14 mouse cellular contexts compared by ENCODE assay signal in genomic region chr3:88232851-88233649, GRCm38 (mm10). TPM values are rescaled to one million over a fixed set of nuclear protein-coding genes. Genes with fewer than 3 reads are reported as not detected.
A peak's percentile ranks its signal among the peaks of the same experiment; 100 is the strongest.
DNase-seq lines count a peak whose midpoint lies in the region; ATAC-seq lines count a peak whose summit lies in the region.
"Had no signal": no experiment of that assay in that cellular context is flagged by ENCODE, and none has a peak within 500 bp of the region (broad histone marks: within the 10 kb centered on the region; RNA-seq: fewer than 3 reads in every experiment).

No protein-coding gene starts in this region.

- H3K9ac ChIP-seq in hindbrain, embryonic 12.5 days: no peak overlapping the region
- no peak overlapping the region for H3K9ac ChIP-seq in neural tube, embryonic 13.5 days
- H3K9ac ChIP-seq: kidney, embryonic 15.5 days; liver, embryonic 13.5 days had no signal

- peak; percentile 31 to 40 for DNase-seq in layer of hippocampus, postnatal 10 days (ENCODE audit: low spot score in 2 of 2)
- no peak for DNase-seq in layer of hippocampus, adult 8-10 months (ENCODE audit: low spot score in 2 of 2)
- DNase-seq in cerebellum, postnatal 10 days: peak; percentile 64 to 65
- no peak for DNase-seq in adrenal gland, adult 8-10 months
- DNase-seq in heart, postnatal 36 days: no peak
- no peak for DNase-seq in kidney, adult 11 months
- DNase-seq: embryo, embryonic 11 days; heart, postnatal 14 days; liver, embryonic 13.5 days had no signal

- H3K36me3 ChIP-seq in hindbrain, embryonic 12.5 days: peaks cover 19% of the 10 kb centered on the region
- peaks cover 21% of the 10 kb centered on the region for H3K36me3 ChIP-seq in neural tube, embryonic 13.5 days
- H3K36me3 ChIP-seq: kidney, embryonic 15.5 days; liver, embryonic 13.5 days had no signal

- peaks cover 13% of the 10 kb centered on the region; the same call in 1 of the 2 replicates for H3K27me3 ChIP-seq in hindbrain, embryonic 12.5 days
- no peaks in the 10 kb centered on the region for H3K27me3 ChIP-seq in neural tube, embryonic 13.5 days

- intact Hi-C loops in heart, postnatal 36 days (cut with DNase I): no loop called here

- WGBS in hindbrain, embryonic 12.5 days: 27% methylated on average over 7 of the region's 7 CpGs
- 14% methylated on average over 7 of the region's 7 CpGs for WGBS in neural tube, embryonic 13.5 days

- no peak for ATAC-seq in hindbrain, embryonic 12.5 days (ENCODE audit: low FRiP score)
- ATAC-seq in neural tube, embryonic 13.5 days (ENCODE audit: low read depth): no peak

- no peaks in the 10 kb centered on the region for H3K9me3 ChIP-seq in hindbrain, embryonic 12.5 days (replicated peaks)
- H3K9me3 ChIP-seq in neural tube, embryonic 13.5 days: no peaks in the 10 kb centered on the region
- H3K9me3 ChIP-seq: kidney, embryonic 15.5 days; liver, embryonic 13.5 days had no signal

- peaks cover 87% of the 10 kb centered on the region for H3K4me1 ChIP-seq in hindbrain, embryonic 12.5 days
- H3K4me1 ChIP-seq in neural tube, embryonic 13.5 days (replicated peaks): peaks cover 98% of the 10 kb centered on the region

- peak overlapping the region; percentile 97 for H3K27ac ChIP-seq in hindbrain, embryonic 12.5 days
- H3K27ac ChIP-seq in neural tube, embryonic 13.5 days (replicated peaks): peak overlapping the region; percentile 98
- H3K27ac ChIP-seq: kidney, embryonic 15.5 days; liver, embryonic 13.5 days; macrophage had no signal

- H3K4me2 ChIP-seq in hindbrain, embryonic 12.5 days (replicated peaks): no peak overlapping the region
- H3K4me2 ChIP-seq in neural tube, embryonic 13.5 days: no peak overlapping the region
- H3K4me2 ChIP-seq: kidney, embryonic 15.5 days; liver, embryonic 13.5 days had no signal

- no peak overlapping the region for H3K4me3 ChIP-seq in hindbrain, embryonic 12.5 days
- H3K4me3 ChIP-seq in neural tube, embryonic 13.5 days: no peak overlapping the region
- H3K4me3 ChIP-seq: kidney, embryonic 15.5 days; liver, embryonic 13.5 days had no signal

RNA-seq across cellular contexts. Expression of gene Rhbg, which starts 21.5 kb away (rescaled TPM):
- under 1 TPM in 1 of 2 experiments, not detected in 1; 0.25 TPM for total RNA-seq in layer of hippocampus, postnatal 10 days (2021)
- not detected for total RNA-seq in layer of hippocampus, adult 8-10 months (2022)
- 0.23 and 0.25 TPM in 2 replicates for polyA plus RNA-seq in hindbrain, embryonic 12.5 days (2016; fragmentation: Nextera tagmentation; extraction: Ambion mirVana)
- polyA plus RNA-seq in neural tube, embryonic 13.5 days (2015; fragmentation: Nextera tagmentation; extraction: Ambion mirVana): 0.15 and 0.67 TPM in 2 replicates
- total RNA-seq in adrenal gland, adult 8-10 months (2022): 10 to 100 TPM; 12.0 to 27.5 (median 17.3) TPM
- not detected for total RNA-seq in heart, postnatal 36 days (2021)
- total RNA-seq: heart, postnatal 14 days had no signal
- polyA plus RNA-seq: macrophage had no signal

RNA-seq across cellular contexts. Expression of gene Gm38392, which starts 54.0 kb away (rescaled TPM):
- total RNA-seq in layer of hippocampus, postnatal 10 days (2021): under 1 TPM; 0.78 to 0.83 TPM
- total RNA-seq in layer of hippocampus, adult 8-10 months (2022): under 1 TPM in 2 of 4 experiments, not detected in 2; 0.45 to 0.54 TPM
- polyA plus RNA-seq in hindbrain, embryonic 12.5 days (2016; fragmentation: Nextera tagmentation; extraction: Ambion mirVana): 0.22 TPM in 1 of 2 replicates, not detected in the other
- polyA plus RNA-seq in neural tube, embryonic 13.5 days (2015; fragmentation: Nextera tagmentation; extraction: Ambion mirVana): 0.23 and 0.33 TPM in 2 replicates
- total RNA-seq in adrenal gland, adult 8-10 months (2022): 1 to 10 TPM; 1.3 to 3.1 (median 2.3) TPM
- total RNA-seq in heart, postnatal 36 days (2021): under 1 TPM; 0.33 to 0.43 TPM
- polyA plus RNA-seq: liver, embryonic 13.5 days; macrophage; small intestine, adult 2 months had no signal

Comparison
In these comparisons a context has a peak if more than half of its experiments do, and no peak if none do; other contexts are left out.
1. DNase-seq: peak in layer of hippocampus, postnatal 10 days (2 of 2) and cerebellum, postnatal 10 days (2 of 2); none in layer of hippocampus, adult 8-10 months (0 of 2), adrenal gland, adult 8-10 months (single experiment), heart, postnatal 36 days (0 of 2) and kidney, adult 11 months (single experiment).
2. RNA of gene Rhbg, which starts 21.5 kb away (total RNA-seq): 12.0 to 27.5 TPM in adrenal gland, adult 8-10 months; 0.25 TPM in layer of hippocampus, postnatal 10 days, not detected in layer of hippocampus, adult 8-10 months and not detected in heart, postnatal 36 days; every median in the first group is over 10 times any median in the second.